Mouse (Mus musculus) bone marrow macrophage, adult 2 months (primary cell): ENCODE results near the gene Serpina11.

ENCODE experiments used
- CTCF ChIP-seq: IDR thresholded peaks from 2 replicates; pipeline ENCODE4 v1.5.1; 2012; ENCODE audit warnings: low read depth, mild to moderate bottlenecking, low read length, moderate library complexity
- POLR2A ChIP-seq: IDR thresholded peaks from 2 replicates; pipeline ENCODE4 v1.6.1; 2012; ENCODE audit warnings: mild to moderate bottlenecking, low read depth, low read length, borderline replicate concordance

DNA sequence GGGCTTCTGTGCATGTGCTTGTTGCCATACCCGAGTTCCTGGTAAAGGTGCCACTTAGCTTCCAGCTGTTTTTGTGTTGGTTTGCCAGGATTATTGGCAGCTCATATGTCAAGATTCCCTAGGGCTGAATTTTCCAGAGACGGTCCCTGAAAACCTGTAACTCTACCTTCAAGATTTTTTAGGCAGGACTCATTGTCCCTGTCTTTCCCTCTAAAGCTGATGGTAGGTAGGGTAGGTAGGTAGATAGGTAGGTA is 316 bp downstream of the Serpina11 start:
- TF ChIP-seq CTCF (no peak), POLR2A (no peak)
